Mouse (Mus musculus) neutrophil, adult 5-6 weeks (primary cell): ENCODE results near the gene Slc16a5. TPM values are rescaled to one million over a fixed set of nuclear protein-coding genes. Genes with fewer than 3 reads are reported as not detected.

Experiments used
- ATAC-seq: fragments of 151-379, 151-347 bp; 2 replicates; pipeline ENCODE4 v1.8.0; 2017; ENCODE audit warnings: mild to moderate bottlenecking, moderate TSS enrichment; ENCODE audit not compliant: insufficient number of reproducible peaks, poor library complexity, low FRiP score, severe bottlenecking; ENCODE audit errors: extremely low read depth
- total RNA-seq: library from RNA; stranded (forward); fragments of 200-1000 nt; gene quantifications from 2 replicates; pipeline ENCODE4 v1.2.3, GENCODE M21; 2017

Slc16a5 gene
- 0.35 and 1.6 TPM in 2 replicates for total RNA-seq

- ATAC-seq, result 0 out of 2 replicates have a peak, but pooled peaks have one; percentile 10
These were observed at the start of gene Slc16a5 for GRCm38 (mm10) chr11:115462243-115462891. Slc16a5 (plus strand) TSS chr11:115462474.

GRCm38 (mm10) chr11:115419531-115420237 is 42.6 kb upstream of the Slc16a5 start, which contains the start of the genes Atp5h and Kctd2:
Atp5h (minus strand) TSS chr11:115419962.
Kctd2 (plus strand) TSS chr11:115420128.
- peak; percentile 97 for ATAC-seq

DNA sequence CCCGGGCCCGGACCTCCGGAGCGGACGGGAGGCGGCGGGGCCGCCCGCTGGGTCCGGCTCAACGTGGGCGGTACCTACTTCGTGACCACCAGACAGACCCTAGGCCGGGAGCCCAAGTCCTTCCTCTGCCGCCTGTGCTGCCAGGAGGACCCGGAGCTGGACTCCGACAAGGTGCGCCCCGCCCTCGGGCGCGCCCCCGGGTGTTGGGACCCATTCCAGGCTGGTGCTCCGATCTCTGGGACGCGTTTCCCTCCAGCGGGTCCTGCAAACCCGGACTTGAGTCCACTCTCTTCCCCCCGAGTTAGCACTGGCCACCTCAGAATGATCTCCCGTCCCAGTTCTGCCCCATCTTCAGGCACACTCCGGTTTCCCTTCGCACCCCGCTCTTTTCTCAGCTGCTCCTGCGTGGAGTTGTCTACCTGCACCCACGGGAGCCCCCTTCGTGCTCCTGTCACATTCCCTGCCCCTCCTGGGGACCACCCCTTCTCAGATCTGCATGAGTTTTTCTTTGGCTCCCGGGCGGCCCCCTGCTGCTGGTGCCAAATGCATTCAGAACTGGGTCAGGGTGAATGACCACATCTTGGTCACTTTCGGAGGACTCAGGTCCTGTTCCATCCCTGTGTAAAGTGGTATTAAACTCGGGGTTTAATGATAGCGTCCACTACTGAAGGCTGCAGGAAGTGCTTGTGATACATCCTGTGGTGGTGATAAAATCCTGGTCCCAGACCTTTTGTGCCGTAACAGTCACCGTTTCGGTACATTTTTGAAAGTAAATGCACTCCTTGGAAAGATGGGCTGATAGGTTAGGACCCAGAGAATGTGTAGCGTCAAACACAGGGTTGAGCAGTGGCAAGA is 41.7 kb upstream of the Slc16a5 start:
- no peak for ATAC-seq

- no peak for ATAC-seq
These were observed 40.9 kb upstream of the Slc16a5 start for GRCm38 (mm10) chr11:115421328-115421727.

- ATAC-seq, result no peak
These were observed 40.3 kb upstream of the Slc16a5 start for GRCm38 (mm10) chr11:115421972-115422371.

DNA sequence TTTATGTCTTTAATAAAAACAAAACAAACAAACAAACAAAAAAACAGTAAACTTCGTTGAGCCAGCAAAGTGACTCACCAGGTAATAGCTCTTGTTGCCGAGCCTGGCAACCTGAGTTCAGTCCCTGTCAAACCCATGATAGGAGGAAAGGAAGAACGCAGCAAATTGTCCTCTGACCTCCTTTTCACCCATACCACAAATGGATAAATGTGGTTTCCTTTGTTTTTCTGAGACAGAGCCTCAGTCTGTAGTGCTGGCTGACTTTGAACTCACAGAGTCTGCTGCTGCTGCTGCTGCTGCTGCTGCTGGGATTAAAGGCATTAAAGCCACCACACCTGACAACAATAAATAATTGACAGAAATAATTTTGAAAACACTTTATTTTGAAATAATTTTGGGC is 39.2 kb upstream of the Slc16a5 start:
- no peak for ATAC-seq

GRCm38 (mm10) chr11:115424666-115425065 is 37.6 kb upstream of the Slc16a5 start:
- no peak for ATAC-seq

DNA sequence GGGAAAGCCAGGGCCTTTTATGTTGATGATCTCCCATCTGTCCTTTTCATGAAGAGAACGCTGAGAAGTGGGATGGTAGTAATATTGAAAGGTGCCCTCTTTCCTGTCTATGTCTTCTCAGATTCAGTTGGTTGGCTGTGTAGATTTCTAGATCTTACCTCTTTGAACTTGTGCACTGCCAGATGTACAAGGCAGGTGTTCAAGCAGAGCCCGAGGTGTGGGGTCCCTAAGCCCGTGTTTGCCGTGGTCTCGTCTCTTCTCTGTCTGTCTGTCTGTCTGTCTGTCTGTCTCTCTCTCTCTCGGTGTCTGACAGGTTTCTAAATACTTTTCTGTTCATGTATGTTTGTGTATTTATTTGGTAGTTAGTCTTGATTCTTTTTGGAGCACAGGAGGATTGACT is 36.6 kb upstream of the Slc16a5 start:
- ATAC-seq, result no peak

DNA sequence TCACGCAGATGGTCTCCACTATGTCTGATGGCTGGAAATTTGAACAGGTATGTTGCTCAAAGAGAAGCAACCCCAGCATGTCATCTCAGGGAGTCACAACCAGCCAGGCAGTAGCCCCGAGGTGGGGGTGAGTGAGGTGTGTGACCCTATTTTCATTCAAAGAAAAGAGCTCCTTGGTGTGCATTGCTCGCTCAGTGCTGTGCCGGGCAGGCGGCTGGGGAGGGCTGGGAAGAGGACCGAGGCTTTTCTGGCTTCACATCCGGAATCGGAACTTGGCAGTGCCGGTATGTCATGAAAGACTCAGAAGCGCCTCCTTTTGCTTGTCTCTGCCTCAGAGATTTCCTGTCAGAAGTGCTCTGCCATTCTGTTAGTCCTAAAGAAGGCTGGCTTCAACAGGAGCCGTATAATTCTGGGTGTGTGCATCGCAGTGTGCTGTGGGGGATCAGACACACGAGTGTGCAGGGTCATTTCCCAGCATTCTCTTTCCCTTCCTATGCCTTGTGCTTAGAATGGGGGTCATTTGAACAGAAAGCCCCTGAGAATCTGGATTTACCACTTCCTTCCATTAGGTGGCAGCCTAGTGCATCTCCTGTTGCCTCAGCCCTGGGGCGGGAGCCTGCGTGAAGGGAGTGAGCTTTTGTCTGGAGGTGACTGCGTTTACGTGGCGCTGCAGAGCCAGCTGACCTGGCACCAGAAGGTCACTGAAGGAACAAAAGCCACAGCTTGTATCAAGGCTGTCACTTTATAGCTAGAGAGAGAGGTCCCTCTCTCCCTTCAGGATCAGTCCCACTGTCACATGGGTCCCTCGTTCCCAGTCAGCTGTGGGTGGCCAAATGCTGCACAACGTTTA is 34.6 kb upstream of the Slc16a5 start:
- peak; percentile 62 for ATAC-seq

DNA sequence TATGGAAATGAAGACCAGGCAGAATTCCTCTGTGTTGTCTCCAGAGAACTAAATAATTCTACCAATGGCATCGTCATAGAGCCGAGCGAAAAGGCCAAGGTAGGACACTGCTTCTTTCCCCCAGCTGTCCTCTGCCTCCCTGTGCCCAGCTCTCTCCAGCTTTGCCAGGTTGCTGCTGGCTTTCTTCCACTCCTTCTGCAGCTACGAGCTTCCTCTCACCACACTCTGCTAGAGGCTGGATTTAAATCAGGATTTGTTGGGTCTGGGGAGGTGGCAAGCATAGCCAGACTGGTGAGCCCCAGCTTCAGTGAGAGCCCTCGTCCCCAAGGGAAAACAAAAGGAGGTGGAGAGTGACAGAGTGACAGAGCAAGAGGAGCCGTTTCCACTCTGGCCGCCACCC is 33.0 kb upstream of the Slc16a5 start:
- no peak for ATAC-seq

- ATAC-seq, result no peak
These were observed 31.7 kb upstream of the Slc16a5 start for GRCm38 (mm10) chr11:115430561-115430960.

GRCm38 (mm10) chr11:115432814-115433213 is 29.5 kb upstream of the Slc16a5 start:
- ATAC-seq, result no peak

DNA sequence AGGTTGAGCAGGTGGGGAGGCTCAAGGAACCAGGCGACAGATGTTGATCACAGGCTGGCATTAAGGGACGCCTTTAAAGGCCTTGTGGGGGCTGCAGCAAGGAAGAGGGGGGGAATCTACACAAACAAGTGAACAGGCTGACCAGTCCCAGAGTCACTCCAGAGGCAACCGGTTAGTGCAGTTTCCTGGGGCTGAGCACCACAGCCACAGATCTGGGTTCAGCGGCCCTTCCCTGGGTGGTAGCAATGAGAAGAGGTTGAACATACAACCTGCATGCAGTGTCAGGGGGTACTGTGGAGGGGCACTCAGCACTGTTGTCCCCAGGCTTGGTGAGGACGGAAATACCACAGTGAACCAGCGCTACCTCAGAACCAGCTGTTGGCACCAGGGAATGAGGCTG is 28.9 kb upstream of the Slc16a5 start:
- ATAC-seq, result no peak

DNA sequence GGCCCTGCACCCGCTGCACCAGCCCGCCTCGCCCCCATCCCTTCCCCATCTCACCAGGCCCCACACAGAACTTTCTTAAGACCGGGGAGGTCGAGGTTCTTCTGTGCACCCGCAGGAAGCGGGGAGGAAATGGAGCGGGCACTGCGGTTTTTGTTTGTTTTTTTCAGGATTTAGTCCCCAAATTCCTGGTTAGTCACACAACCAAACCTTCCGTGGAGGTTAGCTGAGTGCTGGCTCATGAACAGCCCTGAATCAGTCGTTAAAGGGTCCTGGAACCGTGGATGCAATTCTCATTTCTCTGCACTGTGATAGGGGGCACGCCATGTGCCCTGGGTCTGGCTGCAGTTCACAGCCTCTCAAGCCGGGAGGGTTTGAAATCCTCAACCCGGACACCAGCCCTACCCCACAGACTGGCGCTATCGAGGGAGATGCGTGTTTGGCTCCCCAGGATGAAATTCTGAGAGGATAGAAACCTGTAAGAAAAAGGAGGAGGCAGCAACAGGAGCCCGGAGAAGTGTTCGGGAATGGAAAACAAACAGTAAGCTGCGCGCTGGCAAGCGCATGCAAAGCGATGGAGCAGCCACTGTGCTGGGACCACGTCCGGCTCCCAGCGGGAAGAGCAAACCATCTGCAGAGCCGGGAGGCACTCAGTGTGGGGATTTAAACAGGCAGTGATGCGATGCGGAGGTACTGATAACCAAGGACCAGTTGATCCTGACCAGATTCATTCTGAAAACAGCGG is 26.5 kb upstream of the Slc16a5 start:
- no peak for ATAC-seq

DNA sequence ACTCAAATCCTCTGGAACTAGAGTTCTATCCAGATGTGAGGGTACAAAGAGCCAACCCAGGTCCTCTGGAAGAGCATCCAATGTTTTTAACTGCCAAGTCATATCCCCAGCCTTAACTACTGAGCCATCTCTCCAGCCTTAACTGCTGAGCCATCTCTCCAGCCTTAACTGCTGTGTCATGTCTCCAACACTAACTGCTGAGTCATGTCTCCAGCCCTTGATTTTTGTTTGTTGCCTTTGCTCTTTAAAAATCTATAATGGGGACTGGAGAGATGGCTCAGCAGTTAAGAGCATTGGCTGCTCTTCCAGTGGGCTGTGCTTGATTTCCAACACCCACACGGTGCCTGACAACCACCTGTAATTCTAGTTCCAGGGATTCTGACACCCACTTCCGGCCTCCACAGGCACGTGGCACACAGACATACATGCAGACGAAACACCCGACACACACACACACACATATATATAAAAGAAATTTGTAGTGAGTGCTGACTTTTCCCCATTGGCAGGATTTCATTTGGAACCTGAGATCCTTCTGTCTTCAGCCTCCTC is 24.6 kb upstream of the Slc16a5 start:
- no peak for ATAC-seq

GRCm38 (mm10) chr11:115439326-115439725 is 22.9 kb upstream of the Slc16a5 start:
- ATAC-seq, result no peak

GRCm38 (mm10) chr11:115439906-115440595 is 22.2 kb upstream of the Slc16a5 start, which contains the start of gene Trim80:
Trim80 (plus strand) TSS chr11:115440545.
- ATAC-seq, result no peak
